22 mouse cellular contexts compared by ENCODE assay signal in the genomic region with DNA sequence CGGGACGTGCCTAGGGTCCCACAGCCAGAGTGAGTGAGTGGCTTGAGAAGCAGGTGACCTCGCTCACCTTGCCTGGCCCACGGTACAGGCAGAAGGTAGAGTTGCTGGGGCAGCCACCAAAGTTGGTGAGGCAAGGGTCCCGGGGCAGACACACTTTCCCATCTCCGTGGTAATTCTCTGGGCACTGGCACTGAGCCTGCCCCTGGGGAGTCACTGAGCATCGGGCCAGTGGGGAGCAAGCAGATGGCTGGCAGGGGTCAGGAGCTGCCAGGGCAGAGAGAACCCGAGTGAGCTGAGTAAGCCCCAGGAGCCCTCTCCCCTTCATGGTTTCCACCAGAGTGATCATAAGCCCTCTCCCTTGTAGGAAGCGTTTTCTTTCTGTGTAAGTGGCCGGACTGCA. TPM values are rescaled to one million over a fixed set of nuclear protein-coding genes. Genes with fewer than 3 reads are reported as not detected.
DNase-seq lines count a peak whose midpoint lies in the region; ATAC-seq and TF ChIP-seq lines count a peak whose summit lies in the region.
"Had no signal": no experiment of that assay in that cellular context is flagged by ENCODE, and none has a peak within 500 bp of the region (broad histone marks: within the 10 kb centered on the region; RNA-seq: fewer than 3 reads in every experiment).

No protein-coding gene starts in this region.

- no peaks in the 10 kb centered on the region for H3K27me3 ChIP-seq in limb, embryonic 12.5 days
- no peaks in the 10 kb centered on the region for H3K27me3 ChIP-seq in limb, embryonic 10.5 days (ENCODE audit: low read depth, poor library complexity, severe bottlenecking)
- H3K27me3 ChIP-seq in megakaryocyte, embryonic 14.5 days (replicated peaks): peaks cover 97% of the 10 kb centered on the region
- H3K27me3 ChIP-seq in liver, postnatal 0 days (ENCODE audit: insufficient read depth, low read length): no peaks in the 10 kb centered on the region
- H3K27me3 ChIP-seq: CH12.LX; embryonic facial prominence, embryonic 13.5 days; forebrain, embryonic 12.5 days; Patski had no signal

- H3K9ac ChIP-seq in limb, embryonic 12.5 days (replicated peaks): peak overlapping the region; percentile 12; the same call in 1 of the 2 replicates
- H3K9ac ChIP-seq in liver, postnatal 0 days (replicated peaks): no peak overlapping the region
- H3K9ac ChIP-seq: embryonic facial prominence, embryonic 13.5 days; forebrain, embryonic 12.5 days; hindbrain, embryonic 14.5 days had no signal

- WGBS in limb, embryonic 12.5 days: 75% methylated on average over 10 of the region's 10 CpGs
- WGBS in limb, embryonic 10.5 days: 80% methylated on average over 10 of the region's 10 CpGs
- 68% methylated on average over 10 of the region's 10 CpGs for WGBS in liver, postnatal 0 days (ENCODE audit: insufficient replicate concordance)

- no peak for ATAC-seq in limb, embryonic 12.5 days (ENCODE audit: insufficient number of reproducible peaks, insufficient read depth, low FRiP score, low TSS enrichment, low read depth)
- ATAC-seq in megakaryocyte, adult 5-6 weeks (ENCODE audit: poor library complexity, severe bottlenecking): no peak
- no peak for ATAC-seq in liver, postnatal 0 days
- ATAC-seq: activated CD4-positive, CD25-positive, alpha-beta regulatory T cell, adult 4 months; forebrain, embryonic 16.5 days; Patski had no signal

- H3K4me1 ChIP-seq in limb, embryonic 12.5 days (replicated peaks): peaks cover 12% of the 10 kb centered on the region; the same call in 1 of the 2 replicates
- H3K4me1 ChIP-seq in limb, embryonic 10.5 days: peaks cover 13% of the 10 kb centered on the region
- H3K4me1 ChIP-seq in megakaryocyte, embryonic 14.5 days: peaks cover 46% of the 10 kb centered on the region
- peaks cover 42% of the 10 kb centered on the region for H3K4me1 ChIP-seq in liver, postnatal 0 days (ENCODE audit: insufficient read depth)

- no peaks in the 10 kb centered on the region for H3K36me3 ChIP-seq in limb, embryonic 12.5 days
- H3K36me3 ChIP-seq in limb, embryonic 10.5 days: 0 out of 2 replicates have a peak, but pooled peaks cover 4% of the 10 kb centered on the region
- no peaks in the 10 kb centered on the region for H3K36me3 ChIP-seq in megakaryocyte, embryonic 14.5 days (replicated peaks; ENCODE audit: low read length)
- H3K36me3 ChIP-seq in liver, postnatal 0 days (replicated peaks; ENCODE audit: insufficient read depth, low read length): peaks cover 1% of the 10 kb centered on the region; the same call in 1 of the 2 replicates
- H3K36me3 ChIP-seq: embryonic facial prominence, embryonic 13.5 days; forebrain, embryonic 12.5 days had no signal

- TF ChIP-seq EP300 in liver, postnatal 0 days (IDR thresholded peaks at IDR 0.05; ENCODE audit: low read depth): no peak

- no peak overlapping the region for H3K4me3 ChIP-seq in limb, embryonic 12.5 days (replicated peaks)
- H3K4me3 ChIP-seq in limb, embryonic 10.5 days: no peak overlapping the region
- H3K4me3 ChIP-seq in megakaryocyte, embryonic 14.5 days (replicated peaks): peak overlapping the region; percentile 78
- no peak overlapping the region for H3K4me3 ChIP-seq in liver, postnatal 0 days (ENCODE audit: low read depth, low read length)
- H3K4me3 ChIP-seq: embryonic facial prominence, embryonic 13.5 days; forebrain, embryonic 12.5 days; heart, embryonic 10.5 days had no signal

- no peak for TF ChIP-seq CTCF in liver, postnatal 0 days (IDR thresholded peaks at IDR 0.05; ENCODE audit: low read depth)

- no peak overlapping the region for H3K27ac ChIP-seq in limb, embryonic 12.5 days
- no peak overlapping the region for H3K27ac ChIP-seq in limb, embryonic 10.5 days
- H3K27ac ChIP-seq in liver, postnatal 0 days (ENCODE audit: low read depth): no peak overlapping the region
- H3K27ac ChIP-seq: embryonic facial prominence, embryonic 13.5 days; forebrain, embryonic 12.5 days; heart, embryonic 10.5 days; hindbrain, embryonic 14.5 days had no signal

- H3K4me2 ChIP-seq in limb, embryonic 12.5 days: no peak overlapping the region
- H3K4me2 ChIP-seq in liver, postnatal 0 days (ENCODE audit: low read depth, low read length): peak overlapping the region; percentile 39; the same call in 1 of the 2 replicates
- H3K4me2 ChIP-seq: embryonic facial prominence, embryonic 13.5 days; forebrain, embryonic 12.5 days; hindbrain, embryonic 14.5 days had no signal

- no peaks in the 10 kb centered on the region for H3K9me3 ChIP-seq in limb, embryonic 12.5 days
- H3K9me3 ChIP-seq in limb, embryonic 10.5 days (replicated peaks): no peaks in the 10 kb centered on the region
- H3K9me3 ChIP-seq in megakaryocyte, embryonic 14.5 days: peaks cover 7% of the 10 kb centered on the region
- H3K9me3 ChIP-seq in liver, postnatal 0 days (ENCODE audit: low read length): no peaks in the 10 kb centered on the region
- H3K9me3 ChIP-seq: embryonic facial prominence, embryonic 13.5 days; forebrain, embryonic 12.5 days; heart, embryonic 10.5 days had no signal

- peak; percentile 47 to 60 for DNase-seq in cerebellum, postnatal 14 days
- no peak for DNase-seq in cerebellum, adult 9-11 months
- DNase-seq in limb, embryonic 10.5 days (ENCODE audit: low spot score): no peak
- DNase-seq in liver, postnatal 0 days: no peak
- DNase-seq in layer of hippocampus, adult 11-12 months (ENCODE audit: low spot score): no peak
- DNase-seq: adrenal gland, postnatal 14 days; cerebellum, postnatal 36 days; gastrocnemius, postnatal 10 days; heart, adult 18-20 months; heart, postnatal 14 days had no signal

RNA-seq across cellular contexts. Expression of gene Stab1, which starts 6.8 kb away (rescaled TPM):
- polyA plus RNA-seq in limb, embryonic 12.5 days (2016; fragmentation: Nextera tagmentation; extraction: Ambion mirVana): 14.9 and 18.0 TPM in 2 replicates
- 14.2 and 14.5 TPM in 2 replicates for polyA plus RNA-seq in limb, embryonic 10.5 days (2016; fragmentation: Nextera tagmentation; extraction: Ambion mirVana)
- 5.0 and 11.7 TPM in 2 replicates for polyA plus RNA-seq in megakaryocyte, embryonic 14.5 days (2012; ENCODE audit: insufficient read depth, low replicate concordance)
- 0.27 TPM in 1 of 2 replicates, not detected in the other for total RNA-seq in megakaryocyte, adult 5-6 weeks (2015)
- total RNA-seq in megakaryocyte, adult 5-6 weeks (2017): 0.40 and 1.0 TPM in 2 replicates
- polyA plus RNA-seq in liver, postnatal 0 days (2015; fragmentation: Nextera tagmentation; extraction: Ambion mirVana): 34.7 and 42.5 TPM in 2 replicates
- total RNA-seq: hematopoietic stem cell, adult 5-6 weeks had no signal

RNA-seq across cellular contexts. Expression of gene Nt5dc2, which starts 30.8 kb away (rescaled TPM):
- 485 and 500 TPM in 2 replicates for polyA plus RNA-seq in limb, embryonic 12.5 days (2016; fragmentation: Nextera tagmentation; extraction: Ambion mirVana)
- polyA plus RNA-seq in limb, embryonic 10.5 days (2016; fragmentation: Nextera tagmentation; extraction: Ambion mirVana): 638 and 656 TPM in 2 replicates
- 31.4 and 70.8 TPM in 2 replicates for polyA plus RNA-seq in megakaryocyte, embryonic 14.5 days (2012; ENCODE audit: insufficient read depth, low replicate concordance)
- total RNA-seq in megakaryocyte, adult 5-6 weeks (2015): 20.6 and 21.0 TPM in 2 replicates
- total RNA-seq in megakaryocyte, adult 5-6 weeks (2017): 24.1 and 29.0 TPM in 2 replicates
- 45.3 and 48.5 TPM in 2 replicates for polyA plus RNA-seq in liver, postnatal 0 days (2015; fragmentation: Nextera tagmentation; extraction: Ambion mirVana)
- polyA plus RNA-seq: activated CD4-positive, CD25-positive, alpha-beta regulatory T cell, adult 4 months had no signal

RNA-seq across cellular contexts. Expression of gene Smim4, which starts 32.9 kb away (rescaled TPM):
- 59.6 and 65.7 TPM in 2 replicates for polyA plus RNA-seq in limb, embryonic 12.5 days (2016; fragmentation: Nextera tagmentation; extraction: Ambion mirVana)
- polyA plus RNA-seq in limb, embryonic 10.5 days (2016; fragmentation: Nextera tagmentation; extraction: Ambion mirVana): 54.2 and 65.3 TPM in 2 replicates
- 75.6 and 108 TPM in 2 replicates for polyA plus RNA-seq in megakaryocyte, embryonic 14.5 days (2012; ENCODE audit: insufficient read depth, low replicate concordance)
- 65.2 and 73.3 TPM in 2 replicates for total RNA-seq in megakaryocyte, adult 5-6 weeks (2015)
- 34.8 and 42.5 TPM in 2 replicates for total RNA-seq in megakaryocyte, adult 5-6 weeks (2017)
- 76.1 and 79.2 TPM in 2 replicates for polyA plus RNA-seq in liver, postnatal 0 days (2015; fragmentation: Nextera tagmentation; extraction: Ambion mirVana)

RNA-seq across cellular contexts. Expression of gene Tnnc1, which starts 46.5 kb away (rescaled TPM):
- polyA plus RNA-seq in limb, embryonic 12.5 days (2016; fragmentation: Nextera tagmentation; extraction: Ambion mirVana): 140 and 161 TPM in 2 replicates
- 2.7 and 3.8 TPM in 2 replicates for polyA plus RNA-seq in limb, embryonic 10.5 days (2016; fragmentation: Nextera tagmentation; extraction: Ambion mirVana)
- polyA plus RNA-seq in megakaryocyte, embryonic 14.5 days (2012; ENCODE audit: insufficient read depth, low replicate concordance): 0.23 TPM in 1 of 2 replicates, not detected in the other
- total RNA-seq in megakaryocyte, adult 5-6 weeks (2015): 0.71 TPM in 1 of 2 replicates, not detected in the other
- total RNA-seq in megakaryocyte, adult 5-6 weeks (2017): not detected in 2 replicates
- 3.9 and 8.4 TPM in 2 replicates for polyA plus RNA-seq in liver, postnatal 0 days (2015; fragmentation: Nextera tagmentation; extraction: Ambion mirVana)
- total RNA-seq: hematopoietic stem cell, adult 5-6 weeks had no signal
- polyA plus RNA-seq: activated CD4-positive, CD25-positive, alpha-beta regulatory T cell, adult 4 months had no signal

RNA-seq across cellular contexts. Expression of gene Nisch, which starts 55.1 kb away (rescaled TPM):
- 507 and 522 TPM in 2 replicates for polyA plus RNA-seq in limb, embryonic 12.5 days (2016; fragmentation: Nextera tagmentation; extraction: Ambion mirVana)
- 491 and 543 TPM in 2 replicates for polyA plus RNA-seq in limb, embryonic 10.5 days (2016; fragmentation: Nextera tagmentation; extraction: Ambion mirVana)
- 148 and 152 TPM in 2 replicates for polyA plus RNA-seq in megakaryocyte, embryonic 14.5 days (2012; ENCODE audit: insufficient read depth, low replicate concordance)
- 74.8 and 95.0 TPM in 2 replicates for total RNA-seq in megakaryocyte, adult 5-6 weeks (2015)
- 65.6 and 79.0 TPM in 2 replicates for total RNA-seq in megakaryocyte, adult 5-6 weeks (2017)
- 51.1 and 65.0 TPM in 2 replicates for polyA plus RNA-seq in liver, postnatal 0 days (2015; fragmentation: Nextera tagmentation; extraction: Ambion mirVana)

Comparison
In these comparisons a context has a peak if more than half of its experiments do, and no peak if none do; other contexts are left out.
1. DNase-seq: peak in cerebellum, postnatal 14 days (2 of 2); none in cerebellum, adult 9-11 months (single experiment), limb, embryonic 10.5 days (single experiment), liver, postnatal 0 days (single experiment) and layer of hippocampus, adult 11-12 months (single experiment).